ENCODE assay signal across 10 mouse cellular contexts in the genomic region with DNA sequence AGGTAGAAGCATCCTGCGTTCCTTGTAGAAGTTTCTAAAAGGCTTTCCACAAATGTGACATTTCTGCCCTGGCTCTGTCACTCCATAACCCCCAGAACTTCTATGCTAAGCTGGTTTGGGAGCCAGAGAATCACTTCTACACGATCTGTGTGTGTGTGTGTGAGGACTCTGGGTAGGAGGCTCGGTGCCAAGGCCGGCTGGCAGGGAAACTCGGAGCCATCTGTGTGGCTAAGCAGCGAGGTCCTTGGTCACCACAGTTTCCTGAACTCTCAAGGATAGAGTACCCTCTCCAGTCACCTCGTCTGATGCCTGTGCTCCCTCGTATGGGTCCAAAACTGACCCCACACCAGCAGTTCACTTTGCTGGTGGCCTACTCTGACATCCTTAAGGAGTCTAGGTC.
DNase-seq lines count a peak whose midpoint lies in the region.
"Had no signal": no experiment of that assay in that cellular context is flagged by ENCODE, and none has a peak within 500 bp of the region (broad histone marks: within the 10 kb centered on the region; RNA-seq: fewer than 3 reads in every experiment).

No protein-coding gene starts in this region.

- intact Hi-C loops in gastrocnemius, postnatal 36 days (cut with DNase I): no loop called here

- peak; percentile 50 for DNase-seq in gastrocnemius, postnatal 10 days
- no peak for DNase-seq in gastrocnemius, postnatal 36 days
- DNase-seq in lung, postnatal 14 days: peak; percentile 27
- DNase-seq in lung, adult 18-20 months: no peak
- DNase-seq in cerebellum, adult 18-20 months: peak; percentile 90 to 91
- DNase-seq in cerebellum, postnatal 36 days: peak; percentile 92 to 94
- DNase-seq in urinary bladder, postnatal 10 days (ENCODE audit: low spot score): no peak
- DNase-seq: kidney, adult 11 months; kidney, postnatal 25 days; retina, postnatal 1 day had no signal

Comparison
In these comparisons a context has a peak if more than half of its experiments do, and no peak if none do; other contexts are left out.
1. DNase-seq: peak in gastrocnemius, postnatal 10 days (single experiment), lung, postnatal 14 days (single experiment), cerebellum, adult 18-20 months (2 of 2) and cerebellum, postnatal 36 days (2 of 2); none in gastrocnemius, postnatal 36 days (0 of 2), lung, adult 18-20 months (0 of 2) and urinary bladder, postnatal 10 days (single experiment).